Mouse (Mus musculus): ENCODE measurements at regions not wholly inside any gene's neighbourhood (a gene's known extent, or its start where the extent isn't known, plus 50 kb on each side); places are given as distances from the start of the nearest gene placed in this dataset.

- peak in 1 of 2 experiments; percentile 53; a peak in 2 of 4 replicates for ATAC-seq (replicated peaks in 1 of 2; ENCODE audit: insufficient read depth in 1 of 2, low FRiP score in 2 of 2, low TSS enrichment in 1 of 2, low read depth in 1 of 2, poor library complexity in 2 of 2, severe bottlenecking in 2 of 2)
Observed at GRCm38 (mm10) chr19:52878812-52879502, 161.1 kb downstream of the Xpnpep1 start.

DNA sequence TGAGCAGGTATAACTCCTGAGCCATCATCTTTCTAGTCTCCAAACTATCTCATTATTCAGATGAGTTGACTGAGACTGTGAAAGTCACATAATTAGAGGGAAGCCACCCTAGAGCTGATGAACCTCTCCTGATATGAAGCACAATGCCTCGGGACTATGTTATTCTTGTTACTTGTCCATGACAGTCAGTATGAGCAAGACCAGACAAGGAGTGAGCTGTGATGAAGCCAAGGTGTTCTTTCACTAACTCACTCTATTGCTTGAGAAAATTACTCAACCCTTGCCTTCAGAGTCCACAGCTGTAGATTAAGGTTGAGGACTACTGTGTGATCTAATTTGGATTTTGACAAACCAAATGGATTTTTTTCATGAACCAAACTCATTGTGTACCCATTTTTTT, 173.4 kb downstream of the Xpnpep1 start:
- no peak for ATAC-seq (replicated peaks in 1 of 2; ENCODE audit: insufficient read depth in 1 of 2, low FRiP score in 2 of 2, low TSS enrichment in 1 of 2, low read depth in 1 of 2, poor library complexity in 2 of 2, severe bottlenecking in 2 of 2)

DNA sequence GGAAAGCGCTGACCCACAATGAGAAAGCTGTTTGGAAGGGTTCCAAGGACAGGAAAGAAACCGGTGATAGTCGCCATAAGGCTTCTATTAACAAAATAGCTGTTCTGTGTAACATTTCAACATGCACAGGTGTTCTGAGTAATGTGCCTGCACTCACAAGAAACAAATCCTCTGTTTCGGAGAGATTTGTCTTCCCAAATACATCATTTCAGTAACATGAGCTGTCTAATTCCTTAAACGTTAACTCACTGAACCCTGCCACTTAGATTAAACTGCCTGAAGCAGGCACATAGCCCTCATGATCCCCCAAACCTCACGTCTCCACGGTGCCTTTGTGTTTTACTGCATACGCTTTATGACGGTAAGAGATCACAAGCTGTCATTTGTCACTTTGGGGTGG, 178.4 kb downstream of the Xpnpep1 start:
- no peak for ATAC-seq (replicated peaks in 1 of 2; ENCODE audit: insufficient read depth in 1 of 2, low FRiP score in 2 of 2, low TSS enrichment in 1 of 2, low read depth in 1 of 2, poor library complexity in 2 of 2, severe bottlenecking in 2 of 2)

DNA sequence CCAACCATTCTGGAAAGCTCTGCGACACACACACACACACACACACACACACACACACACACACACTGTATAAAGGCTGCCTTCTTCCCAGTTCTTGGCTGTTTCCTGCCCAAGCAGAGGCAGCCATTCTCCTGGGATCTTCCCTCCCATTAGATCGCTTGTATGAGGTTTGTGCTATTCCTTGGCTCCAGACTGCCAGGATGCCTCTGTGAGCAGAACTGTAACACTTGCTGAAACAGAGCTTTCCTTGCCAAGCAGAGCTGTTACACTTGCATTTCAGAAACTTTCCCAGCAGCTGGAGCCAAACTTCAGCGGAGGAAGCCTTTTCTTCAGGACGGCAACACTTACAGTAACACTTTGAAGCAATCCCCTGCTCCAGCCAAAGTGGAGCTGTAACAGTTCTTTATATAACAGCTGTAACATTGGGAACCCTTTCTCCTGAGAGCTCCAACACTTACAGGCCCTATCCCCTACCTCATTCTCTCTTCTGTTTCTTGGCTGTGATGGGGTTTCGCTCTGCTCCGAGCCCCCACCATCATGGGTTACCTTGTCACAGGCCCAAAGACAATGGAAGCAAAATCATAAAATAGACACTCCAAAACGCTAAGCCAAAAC, 185.8 kb downstream of the Xpnpep1 start:
- no peak for ATAC-seq (replicated peaks in 1 of 2; ENCODE audit: insufficient read depth in 1 of 2, low FRiP score in 2 of 2, low TSS enrichment in 1 of 2, low read depth in 1 of 2, poor library complexity in 2 of 2, severe bottlenecking in 2 of 2)

DNA sequence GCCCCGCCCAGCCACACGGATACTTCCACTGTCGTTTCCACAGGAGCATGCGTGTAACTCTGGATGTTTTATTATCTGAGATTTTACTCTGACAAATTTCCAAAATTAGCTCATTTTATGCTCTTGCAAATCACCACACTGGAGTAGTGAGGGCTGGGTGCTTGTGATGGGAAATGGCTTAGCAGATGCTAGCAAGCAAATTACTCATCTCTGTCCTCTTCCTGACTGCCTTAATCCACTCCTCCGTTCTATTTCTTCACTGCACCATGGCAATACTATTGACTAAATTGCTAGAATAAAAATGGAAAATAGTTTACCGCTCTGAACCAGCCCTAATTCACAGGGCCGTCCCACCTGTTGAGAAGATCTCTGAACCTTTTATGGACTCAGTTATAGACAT, 223.8 kb downstream of the Xpnpep1 start:
- no peak for ATAC-seq (replicated peaks in 1 of 2; ENCODE audit: insufficient read depth in 1 of 2, low FRiP score in 2 of 2, low TSS enrichment in 1 of 2, low read depth in 1 of 2, poor library complexity in 2 of 2, severe bottlenecking in 2 of 2)

- ATAC-seq (replicated peaks in 1 of 2; ENCODE audit: insufficient read depth in 1 of 2, low FRiP score in 2 of 2, low TSS enrichment in 1 of 2, low read depth in 1 of 2, poor library complexity in 2 of 2, severe bottlenecking in 2 of 2), result no peak
Observed at GRCm38 (mm10) chr19:52812046-52812445, 228.0 kb downstream of the Xpnpep1 start.

GRCm38 (mm10) chr19:52788802-52789201, 251.2 kb downstream of the Xpnpep1 start:
- no peak for ATAC-seq (replicated peaks in 1 of 2; ENCODE audit: insufficient read depth in 1 of 2, low FRiP score in 2 of 2, low TSS enrichment in 1 of 2, low read depth in 1 of 2, poor library complexity in 2 of 2, severe bottlenecking in 2 of 2)

DNA sequence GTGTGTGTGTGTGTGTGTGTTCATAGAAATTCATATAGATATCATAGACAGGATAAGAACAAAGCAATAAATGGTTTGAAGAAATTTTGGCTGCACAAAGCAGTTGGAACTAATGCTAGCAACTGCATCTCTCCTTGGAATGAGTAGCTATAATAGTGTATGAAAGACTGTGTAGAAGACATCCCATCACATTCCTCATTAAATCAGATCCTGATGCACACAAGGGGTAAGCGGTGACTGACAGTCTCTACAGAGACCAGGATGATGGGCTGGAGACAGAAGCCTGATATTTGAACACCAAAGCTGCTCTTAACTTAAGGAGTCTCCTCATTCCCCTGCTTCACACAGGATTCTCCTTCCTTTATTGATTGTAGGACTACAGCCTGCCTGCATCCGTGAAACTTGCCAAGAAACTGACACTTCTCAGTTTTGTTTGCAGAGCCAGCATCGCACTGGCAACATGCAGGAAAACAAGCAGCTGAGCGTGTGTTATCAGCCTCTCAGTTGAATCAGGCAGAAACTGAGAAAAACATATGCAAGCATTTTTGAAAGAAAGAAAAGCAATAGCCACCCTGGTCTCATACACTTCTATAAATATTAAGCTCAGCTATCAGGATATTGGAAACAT, 271.1 kb downstream of the Xpnpep1 start:
- no peak for ATAC-seq (replicated peaks in 1 of 2; ENCODE audit: insufficient read depth in 1 of 2, low FRiP score in 2 of 2, low TSS enrichment in 1 of 2, low read depth in 1 of 2, poor library complexity in 2 of 2, severe bottlenecking in 2 of 2)

GRCm38 (mm10) chr19:52768117-52768516, 271.9 kb downstream of the Xpnpep1 start:
- no peak for ATAC-seq (replicated peaks in 1 of 2; ENCODE audit: insufficient read depth in 1 of 2, low FRiP score in 2 of 2, low TSS enrichment in 1 of 2, low read depth in 1 of 2, poor library complexity in 2 of 2, severe bottlenecking in 2 of 2)

DNA sequence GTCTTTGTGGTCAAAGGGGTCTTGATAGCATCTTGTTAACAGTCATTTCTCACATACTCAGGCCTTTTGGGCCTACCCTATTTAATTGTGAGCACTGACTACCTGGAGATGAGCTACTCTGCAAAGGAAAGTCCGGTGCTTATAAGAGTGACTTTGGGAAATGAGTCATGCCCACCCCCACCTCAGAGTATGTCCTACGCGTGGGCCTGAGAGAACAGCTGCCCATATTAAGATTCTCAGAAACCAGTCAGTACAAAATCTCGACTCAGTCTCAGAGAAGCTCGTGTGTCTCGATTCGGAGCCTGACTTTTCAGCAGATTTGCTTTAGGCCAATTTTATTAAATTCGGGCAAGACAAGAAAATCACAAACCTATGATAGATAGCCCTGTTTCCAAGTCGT, 301.1 kb downstream of the Xpnpep1 start:
- no peak for ATAC-seq (replicated peaks in 1 of 2; ENCODE audit: insufficient read depth in 1 of 2, low FRiP score in 2 of 2, low TSS enrichment in 1 of 2, low read depth in 1 of 2, poor library complexity in 2 of 2, severe bottlenecking in 2 of 2)

DNA sequence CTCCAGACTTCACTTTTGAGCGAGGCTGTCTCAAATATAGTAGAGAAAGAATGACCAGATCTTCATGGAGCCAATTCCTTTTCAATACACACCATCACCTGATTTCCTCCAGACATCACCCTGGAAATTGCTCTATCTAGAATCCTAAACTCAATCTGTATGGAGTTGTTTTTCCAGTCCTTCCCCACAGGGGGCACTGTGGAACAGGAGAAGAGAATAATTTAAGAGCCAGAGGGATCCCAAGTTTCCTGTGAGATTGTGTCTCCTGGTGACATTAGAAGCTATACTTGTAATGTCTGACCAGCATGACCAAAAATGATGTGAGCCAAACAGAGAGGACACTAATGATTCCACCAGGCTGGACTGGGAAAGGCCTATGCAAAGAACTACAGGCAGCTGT, 318.2 kb downstream of the Xpnpep1 start:
- no peak for ATAC-seq (replicated peaks in 1 of 2; ENCODE audit: insufficient read depth in 1 of 2, low FRiP score in 2 of 2, low TSS enrichment in 1 of 2, low read depth in 1 of 2, poor library complexity in 2 of 2, severe bottlenecking in 2 of 2)

DNA sequence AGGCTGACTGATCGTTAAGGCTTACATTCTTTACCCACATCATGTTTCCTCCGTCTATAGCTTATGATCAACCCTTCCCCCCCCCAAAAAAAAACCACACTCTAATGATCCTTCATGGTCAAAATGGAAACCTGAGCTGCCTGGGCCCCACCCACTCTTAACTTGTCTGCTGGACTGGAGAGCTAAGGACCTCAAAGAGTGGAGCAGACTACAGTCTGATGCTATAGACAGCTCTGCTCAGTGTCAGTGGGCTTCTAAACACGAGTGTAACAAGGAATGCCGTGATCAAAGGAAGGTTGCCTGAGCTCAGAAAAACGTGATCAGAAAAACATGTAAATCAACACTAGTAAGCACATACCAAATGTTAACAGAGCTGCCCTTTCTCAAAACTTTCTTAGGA, 324.7 kb downstream of the Xpnpep1 start:
- no peak for ATAC-seq (replicated peaks in 1 of 2; ENCODE audit: insufficient read depth in 1 of 2, low FRiP score in 2 of 2, low TSS enrichment in 1 of 2, low read depth in 1 of 2, poor library complexity in 2 of 2, severe bottlenecking in 2 of 2)

- ATAC-seq (replicated peaks in 1 of 2; ENCODE audit: insufficient read depth in 1 of 2, low FRiP score in 2 of 2, low TSS enrichment in 1 of 2, low read depth in 1 of 2, poor library complexity in 2 of 2, severe bottlenecking in 2 of 2), result no peak
Observed at GRCm38 (mm10) chr19:52707679-52708078, 332.3 kb downstream of the Xpnpep1 start.

GRCm38 (mm10) chr19:52661009-52661408, 379.0 kb downstream of the Xpnpep1 start:
- ATAC-seq (replicated peaks in 1 of 2; ENCODE audit: insufficient read depth in 1 of 2, low FRiP score in 2 of 2, low TSS enrichment in 1 of 2, low read depth in 1 of 2, poor library complexity in 2 of 2, severe bottlenecking in 2 of 2), result no peak

- ATAC-seq (replicated peaks in 1 of 2; ENCODE audit: insufficient read depth in 1 of 2, low FRiP score in 2 of 2, low TSS enrichment in 1 of 2, low read depth in 1 of 2, poor library complexity in 2 of 2, severe bottlenecking in 2 of 2), result no peak
Observed at GRCm38 (mm10) chr19:52647066-52648046, 383.3 kb downstream of the Ins1 start.

DNA sequence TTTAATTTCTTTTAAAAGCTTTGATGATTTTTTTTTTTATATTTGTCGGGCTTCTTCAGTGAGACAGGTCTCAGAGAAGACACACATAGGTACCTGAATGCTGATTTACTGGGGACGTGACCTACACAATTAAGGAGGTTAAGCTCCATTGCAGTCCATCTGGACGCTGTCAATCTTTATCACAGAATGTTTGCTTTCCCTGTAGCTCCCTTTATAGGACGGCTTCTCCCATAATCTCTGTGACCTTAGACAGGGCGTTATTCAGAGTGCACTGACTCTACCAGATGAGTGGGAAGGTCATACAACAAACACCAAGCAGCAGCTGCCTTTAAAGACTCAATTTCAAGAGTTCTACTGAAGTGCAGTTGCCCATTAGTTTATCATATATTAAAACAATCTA, 376.1 kb downstream of the Ins1 start:
- ATAC-seq (replicated peaks in 1 of 2; ENCODE audit: insufficient read depth in 1 of 2, low FRiP score in 2 of 2, low TSS enrichment in 1 of 2, low read depth in 1 of 2, poor library complexity in 2 of 2, severe bottlenecking in 2 of 2), result no peak

GRCm38 (mm10) chr19:52632501-52632900, 368.4 kb downstream of the Ins1 start:
- ATAC-seq (replicated peaks in 1 of 2; ENCODE audit: insufficient read depth in 1 of 2, low FRiP score in 2 of 2, low TSS enrichment in 1 of 2, low read depth in 1 of 2, poor library complexity in 2 of 2, severe bottlenecking in 2 of 2), result no peak

GRCm38 (mm10) chr19:52624310-52624709, 360.2 kb downstream of the Ins1 start:
- no peak for ATAC-seq (replicated peaks in 1 of 2; ENCODE audit: insufficient read depth in 1 of 2, low FRiP score in 2 of 2, low TSS enrichment in 1 of 2, low read depth in 1 of 2, poor library complexity in 2 of 2, severe bottlenecking in 2 of 2)

All from hematopoietic stem cell, adult 5-6 weeks (primary cell).